Mouse (Mus musculus) adrenal gland (tissue): ENCODE measurements around the gene Per1.

Source experiments
- intact Hi-C: fragments of 180-260 bp; cut with DNase I; formaldehyde crosslinking; loops from one replicate; pipeline ENCODE4 v1.15.1; 2025

Gene Per1

DNA sequence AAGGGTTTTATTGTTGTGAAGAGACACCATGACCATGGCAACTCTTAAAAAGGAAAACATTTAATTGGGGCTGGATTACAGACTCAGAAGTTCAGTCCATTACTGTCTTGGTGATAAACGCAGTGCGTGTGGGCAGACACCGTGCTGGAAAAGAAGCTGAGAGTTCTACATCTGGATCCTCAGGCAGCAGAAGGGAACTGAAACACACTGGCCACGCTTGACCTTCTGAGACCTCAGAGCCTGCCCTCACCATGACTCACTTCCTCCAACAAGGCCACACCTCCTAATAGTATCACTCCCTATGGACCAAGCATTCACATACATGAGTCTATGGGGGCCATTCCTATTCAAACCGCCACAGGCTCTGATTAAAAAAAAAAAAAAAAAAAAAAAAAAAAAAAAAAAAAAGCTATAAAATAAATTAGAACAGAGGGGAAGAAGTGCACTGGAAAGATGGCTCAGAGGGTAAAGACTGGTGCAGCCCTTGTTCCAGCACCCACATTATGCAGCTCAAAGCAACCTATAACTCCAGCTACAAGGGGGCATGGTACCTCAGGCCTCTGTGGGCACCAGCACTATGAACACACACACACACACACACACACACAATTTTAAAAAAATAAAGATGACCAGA, 16.1 kb upstream of the Per1 start:
- intact Hi-C loops: no loop called here

DNA sequence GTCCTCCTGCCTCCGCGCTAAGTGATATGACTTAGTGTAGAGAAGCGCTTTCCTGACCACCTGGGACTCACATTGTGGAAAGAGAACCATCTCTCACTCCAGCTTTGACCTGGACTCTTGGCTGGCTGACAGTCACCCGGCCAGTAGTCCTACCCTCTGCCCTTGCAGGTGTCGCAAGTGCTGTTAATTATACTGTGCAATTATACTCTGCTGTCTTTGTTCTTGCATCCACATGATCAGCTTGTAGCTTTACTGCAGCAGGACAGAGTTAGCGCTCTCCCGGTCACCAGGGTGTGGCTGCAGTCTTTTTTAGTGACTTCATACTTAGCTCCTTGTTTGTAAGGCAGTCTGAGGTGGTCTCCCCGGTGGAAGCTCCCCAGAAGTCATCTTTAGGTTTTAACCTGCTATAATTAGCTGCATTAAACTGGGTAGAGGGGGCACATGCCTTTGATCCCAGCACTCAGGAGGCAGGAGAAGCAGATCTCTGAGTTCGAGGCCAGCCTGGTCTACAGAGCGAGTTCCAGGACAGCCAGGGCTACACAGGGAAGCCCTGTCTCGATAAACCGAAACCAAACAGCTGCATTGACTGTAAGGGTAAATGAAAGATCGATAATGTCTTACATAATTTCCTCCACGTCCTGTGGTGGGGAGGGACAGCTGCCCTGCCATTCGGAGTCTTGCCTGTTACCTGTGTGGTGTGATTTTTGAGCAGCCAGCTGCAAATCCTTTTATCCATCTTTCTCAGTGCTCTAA, 14.7 kb upstream of the Per1 start:
- intact Hi-C loops: no loop called here

DNA sequence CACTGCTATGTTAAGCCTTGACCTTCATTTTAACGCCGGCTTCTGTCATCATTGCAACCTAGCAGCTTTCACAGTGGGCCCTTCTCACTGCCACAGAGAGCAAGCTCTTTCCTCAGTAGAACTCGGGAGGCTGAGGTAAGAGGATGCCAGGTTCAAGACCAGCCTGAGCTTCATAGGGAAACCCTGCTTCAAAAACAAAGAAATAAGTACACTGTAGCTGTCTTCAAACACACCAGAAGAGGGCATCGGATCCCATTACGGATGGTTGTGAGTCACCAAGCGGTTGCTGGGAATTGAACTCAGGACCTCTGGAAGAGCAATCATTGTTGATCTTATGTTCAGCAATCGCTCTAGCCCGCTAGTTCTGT, 14.2 kb upstream of the Per1 start:
- intact Hi-C loops: no loop called here

DNA sequence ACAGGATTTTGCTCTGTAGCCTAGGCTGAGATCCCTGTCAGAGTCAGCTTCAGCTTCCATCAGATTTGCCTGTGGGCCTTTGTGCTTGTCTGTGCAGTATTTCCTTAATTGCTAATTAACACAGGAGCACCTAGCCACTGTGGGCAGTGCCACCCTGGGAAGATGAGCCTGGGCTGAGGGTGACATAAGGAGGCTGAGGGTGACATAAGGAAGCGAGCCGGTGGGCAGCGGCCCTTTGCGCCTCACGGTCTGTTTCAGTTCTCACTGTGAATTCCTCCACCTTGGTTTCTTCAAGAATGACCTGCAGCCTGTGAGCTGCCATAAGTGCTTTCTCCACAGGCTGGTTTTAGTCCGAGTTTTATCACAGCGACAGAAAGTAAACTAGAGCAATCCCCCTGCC, 13.4 kb upstream of the Per1 start:
- intact Hi-C loops: no loop called here

DNA sequence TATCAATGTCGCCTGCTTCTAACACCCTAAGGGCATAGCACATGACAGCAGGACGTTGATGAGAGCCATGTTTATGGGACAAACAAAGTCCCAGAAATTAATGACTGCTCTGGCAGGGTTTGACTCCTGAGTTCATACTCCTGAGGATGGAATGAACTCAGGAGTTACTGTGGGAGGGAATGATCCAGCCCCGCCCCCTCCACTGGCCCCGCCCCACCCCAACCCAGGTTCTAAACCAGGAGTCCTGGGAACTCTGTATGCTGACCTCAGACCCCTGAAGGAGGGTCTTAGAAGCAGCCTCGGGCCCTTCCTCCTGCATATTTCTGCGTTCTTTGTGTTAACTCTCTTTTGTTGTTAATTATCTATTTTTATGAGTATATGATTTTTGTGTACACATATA, 9.4 kb upstream of the Per1 start:
- intact Hi-C loops: no loop called here

DNA sequence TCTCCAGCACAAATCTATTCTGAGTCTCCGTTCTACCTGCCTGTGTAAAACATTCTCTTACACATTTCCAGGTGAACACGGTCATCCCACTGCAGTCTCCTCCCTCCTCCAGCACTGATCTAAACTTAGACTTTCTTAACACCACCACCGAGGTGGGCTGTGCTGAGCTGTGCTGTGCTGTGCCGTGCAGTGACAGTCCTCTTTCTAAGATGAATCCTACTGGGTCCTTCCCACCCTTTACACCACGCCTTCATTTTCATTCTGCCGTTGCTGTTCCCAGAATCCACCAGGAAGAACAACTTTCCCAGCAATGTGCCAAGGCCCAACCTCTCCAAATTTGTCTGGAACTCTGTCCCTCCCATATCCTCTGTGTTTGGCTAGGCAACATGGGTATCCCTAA, 8.6 kb upstream of the Per1 start:
- intact Hi-C loops: no loop called here

DNA sequence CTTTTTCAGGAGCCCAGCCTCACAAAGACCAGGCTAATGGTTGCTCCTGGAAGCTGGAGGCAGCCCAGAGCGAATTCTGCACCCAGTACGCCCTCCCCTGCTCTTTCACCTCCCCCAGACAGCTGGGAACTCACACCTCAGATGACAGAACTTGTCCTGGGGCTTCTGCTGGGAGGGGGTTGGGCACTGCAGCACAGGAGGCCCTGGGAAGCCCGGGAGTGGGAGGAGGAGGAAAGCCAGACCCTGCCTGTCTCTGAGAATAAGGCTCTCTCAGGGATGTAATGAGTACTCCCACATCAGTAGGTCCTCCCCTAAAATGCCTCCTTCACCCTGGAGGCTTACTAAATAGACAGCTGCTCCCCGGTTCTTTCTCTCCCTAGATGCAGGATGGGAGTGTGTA, 7.9 kb upstream of the Per1 start:
- intact Hi-C loops: no loop called here

DNA sequence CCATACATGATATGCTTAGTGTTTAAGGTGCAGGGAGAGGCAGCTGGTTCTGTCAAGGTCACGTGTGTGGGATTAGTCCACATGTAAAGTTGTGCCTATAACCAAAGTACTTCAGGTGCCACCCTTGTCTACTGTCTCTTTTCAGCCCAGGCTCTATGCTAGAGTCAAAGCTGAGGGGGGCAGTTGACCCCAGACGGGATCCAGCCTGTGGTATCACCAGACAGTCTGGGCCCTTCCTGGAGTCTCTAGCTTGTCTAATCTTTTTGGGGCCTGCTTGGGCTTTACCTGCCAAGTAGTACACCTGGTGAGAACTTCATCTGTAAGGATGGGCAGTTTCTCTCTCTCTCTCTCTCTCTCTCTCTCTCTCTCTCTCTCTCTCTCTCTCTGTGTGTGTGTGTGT, 7.4 kb upstream of the Per1 start:
- intact Hi-C loops: no loop called here

DNA sequence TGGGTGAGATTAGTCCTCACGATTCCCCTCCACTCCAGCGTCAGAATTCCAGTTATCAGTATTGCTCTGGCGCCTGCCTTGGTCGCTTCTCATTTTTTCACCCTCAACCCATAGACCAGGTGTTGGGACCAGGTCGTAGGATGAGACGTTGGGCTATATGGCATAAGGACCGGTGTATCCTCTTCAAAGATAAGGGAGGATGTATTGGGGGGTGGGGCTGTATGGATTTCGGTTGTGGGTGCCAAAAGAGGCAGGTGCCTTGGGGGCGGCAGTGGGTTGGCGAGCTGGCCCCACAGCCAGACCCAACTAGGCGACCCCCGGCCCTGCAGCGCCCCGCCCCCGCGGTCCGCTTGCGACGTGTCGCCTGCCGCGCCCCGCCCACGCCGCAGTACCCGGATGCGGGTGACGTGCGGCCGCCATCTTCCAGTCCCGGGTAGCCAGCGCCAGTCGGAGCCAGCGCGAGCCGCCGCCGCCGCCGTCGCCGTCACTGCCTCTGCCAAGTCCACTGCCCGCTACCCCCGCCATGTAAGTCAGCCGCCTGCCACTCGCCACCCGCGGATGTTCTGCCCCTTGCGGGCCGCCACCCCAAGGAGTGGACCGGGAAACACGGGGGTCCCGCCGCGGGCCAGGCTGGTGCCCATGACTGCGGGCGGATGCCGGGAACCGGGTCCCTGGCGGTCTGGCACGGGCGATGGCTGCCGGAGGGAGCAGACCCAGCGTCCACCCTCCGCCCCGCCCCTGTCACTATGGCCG, 6.7 kb upstream of the Per1 start, which contains the start of gene Vamp2:
Gene Vamp2, plus strand, starts transcription at position 388 of the 753 bp plus-strand sequence.
- intact Hi-C loops: no loop called here

DNA sequence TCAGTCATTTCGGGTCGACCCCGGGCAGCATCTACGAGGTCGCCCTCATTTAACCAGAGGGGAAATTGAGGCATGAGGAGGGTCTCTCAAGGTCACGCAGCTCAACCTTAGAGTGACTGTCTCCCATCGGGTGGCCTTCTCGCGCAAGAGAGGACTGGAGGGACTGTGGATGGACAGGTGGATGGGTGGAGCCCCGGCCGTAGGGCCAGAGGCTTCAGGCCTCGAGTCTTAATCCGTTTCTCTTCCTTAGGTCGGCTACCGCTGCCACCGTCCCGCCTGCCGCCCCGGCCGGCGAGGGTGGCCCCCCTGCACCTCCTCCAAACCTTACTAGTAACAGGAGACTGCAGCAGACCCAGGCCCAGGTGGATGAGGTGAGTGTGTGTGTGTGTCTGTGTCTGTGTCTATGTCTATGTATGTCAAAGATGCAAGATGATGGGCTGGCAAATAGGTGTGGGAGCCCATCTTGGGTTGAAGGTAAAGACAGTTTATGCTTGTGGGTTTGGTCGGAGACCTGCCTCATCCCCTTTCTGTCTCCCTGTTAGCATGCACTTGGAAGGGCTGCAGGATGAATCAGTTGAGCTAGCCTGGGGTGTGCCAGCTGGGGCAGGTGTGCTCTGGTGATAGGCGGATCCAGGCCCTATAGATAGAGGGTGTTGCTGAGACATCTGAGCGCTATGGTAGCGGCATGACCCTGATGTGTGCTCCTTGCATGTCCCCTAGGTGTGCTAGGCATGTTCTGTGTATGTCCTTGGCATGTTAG, 6.0 kb upstream of the Per1 start:
- intact Hi-C loops: no loop called here

DNA sequence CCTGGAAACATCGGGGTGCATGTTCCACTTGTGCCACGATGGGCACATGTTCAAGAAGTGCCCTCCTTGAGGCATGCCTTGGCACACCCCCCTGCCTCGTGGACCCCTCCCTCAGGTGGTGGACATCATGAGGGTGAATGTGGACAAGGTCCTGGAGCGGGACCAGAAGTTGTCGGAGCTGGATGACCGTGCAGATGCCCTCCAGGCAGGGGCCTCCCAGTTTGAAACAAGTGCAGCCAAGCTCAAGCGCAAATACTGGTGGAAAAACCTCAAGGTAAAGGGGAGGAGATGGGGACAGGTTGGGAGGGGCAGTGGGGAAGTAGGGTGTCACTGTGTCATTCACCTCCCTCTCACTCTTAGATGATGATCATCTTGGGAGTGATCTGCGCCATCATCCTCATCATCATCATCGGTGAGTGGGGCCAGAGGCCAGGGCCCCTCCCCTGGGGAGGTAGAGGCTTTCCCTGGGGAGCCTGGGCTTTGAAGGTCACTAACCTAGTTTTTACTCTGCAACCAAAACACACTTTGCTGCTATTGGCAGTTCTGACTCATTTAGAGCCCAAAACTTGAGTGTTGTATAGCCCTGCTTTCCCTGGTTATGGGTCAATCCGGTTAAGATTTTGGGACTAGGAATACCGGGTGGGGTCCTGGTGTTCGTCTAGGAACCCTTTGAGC, 5.3 kb upstream of the Per1 start:
- intact Hi-C loops: loop anchor here (10.0 kb wide), 1 partner anchor 325 kb away; the partner anchor contains the start of gene Kdm6b

DNA sequence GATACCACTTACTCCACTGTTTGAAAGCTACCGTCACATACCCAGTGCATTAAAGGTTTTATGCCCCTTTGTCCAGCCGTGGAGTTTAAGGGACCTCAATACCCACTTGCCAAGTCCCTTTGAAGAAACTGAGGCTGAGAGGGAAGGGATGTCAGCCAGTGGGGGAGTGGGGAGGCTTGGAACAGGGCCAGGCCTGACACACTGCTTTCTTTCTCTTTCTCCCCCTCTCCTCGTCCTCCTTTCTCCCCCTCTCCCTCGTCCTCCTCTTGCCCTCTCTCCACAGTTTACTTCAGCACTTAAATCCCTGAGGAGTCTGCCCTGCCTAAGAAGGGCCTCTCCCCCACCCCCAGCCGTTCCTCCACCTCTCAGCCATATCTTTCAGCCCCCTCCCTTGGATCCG, 4.7 kb upstream of the Per1 start:
- intact Hi-C loops: loop anchor here (10.0 kb wide), 1 partner anchor 324 kb away; the partner anchor contains the start of gene Kdm6b

DNA sequence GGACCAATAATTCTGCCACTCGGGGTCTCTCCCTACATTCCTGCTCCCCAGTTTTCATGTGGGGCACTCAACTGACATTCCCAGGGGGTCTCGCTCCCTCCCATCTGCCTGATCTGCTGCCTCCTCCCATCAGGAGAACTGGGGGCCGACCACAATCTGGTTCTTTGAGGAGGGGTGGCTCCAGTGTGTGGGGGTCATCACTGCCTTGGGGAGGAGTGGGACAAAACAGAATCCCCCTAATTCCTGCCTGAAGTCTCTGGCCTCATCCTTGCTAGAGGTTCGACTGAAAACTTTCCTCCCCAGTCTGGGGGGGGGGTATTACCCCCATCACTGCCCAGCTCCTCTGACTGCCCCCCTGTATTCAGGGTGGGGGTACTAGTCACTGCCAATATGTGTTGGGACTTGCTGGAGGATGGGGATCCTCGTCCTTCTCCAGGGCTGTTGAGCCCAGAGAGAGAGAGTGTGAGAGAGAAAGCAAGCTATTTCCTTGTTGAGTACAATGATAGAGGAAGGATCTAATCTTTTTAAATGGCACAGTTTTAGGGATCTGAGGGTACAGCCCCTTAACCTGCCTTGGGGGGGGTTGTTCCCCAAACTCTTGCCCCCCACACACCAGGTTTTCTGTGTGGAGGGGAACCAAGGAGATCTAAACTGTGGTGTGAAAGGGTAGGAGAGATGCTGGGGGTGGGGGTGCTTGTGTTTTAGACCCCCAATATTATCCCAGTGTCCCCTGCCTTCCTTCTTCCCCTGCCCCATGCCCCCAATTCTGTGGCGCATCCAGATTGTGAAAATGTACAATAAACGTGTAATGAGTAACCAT, 3.2 kb upstream of the Per1 start:
- intact Hi-C loops: loop anchor here (10.0 kb wide), 1 partner anchor 323 kb away; the partner anchor contains the start of gene Kdm6b

DNA sequence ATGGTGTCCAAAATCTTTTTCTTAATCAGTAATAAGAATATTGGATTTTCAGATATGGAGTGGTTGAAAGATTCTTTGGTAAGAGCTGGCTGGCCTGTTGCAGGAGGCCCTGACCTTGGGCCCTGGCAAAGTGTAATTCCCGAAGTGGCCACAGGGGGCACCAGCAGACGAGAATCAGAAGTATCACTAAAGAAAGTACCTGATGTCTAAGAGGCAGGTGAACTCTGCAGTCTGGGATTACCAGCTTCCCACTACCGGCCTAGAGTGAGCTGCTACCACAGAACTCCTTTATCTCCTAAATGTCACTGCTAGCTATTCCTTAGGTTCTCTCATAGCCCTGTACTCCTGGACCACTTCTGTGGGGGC, 2.6 kb upstream of the Per1 start:
- intact Hi-C loops: loop anchor here (10.0 kb wide), 1 partner anchor 322 kb away; the partner anchor contains the start of gene Kdm6b

DNA sequence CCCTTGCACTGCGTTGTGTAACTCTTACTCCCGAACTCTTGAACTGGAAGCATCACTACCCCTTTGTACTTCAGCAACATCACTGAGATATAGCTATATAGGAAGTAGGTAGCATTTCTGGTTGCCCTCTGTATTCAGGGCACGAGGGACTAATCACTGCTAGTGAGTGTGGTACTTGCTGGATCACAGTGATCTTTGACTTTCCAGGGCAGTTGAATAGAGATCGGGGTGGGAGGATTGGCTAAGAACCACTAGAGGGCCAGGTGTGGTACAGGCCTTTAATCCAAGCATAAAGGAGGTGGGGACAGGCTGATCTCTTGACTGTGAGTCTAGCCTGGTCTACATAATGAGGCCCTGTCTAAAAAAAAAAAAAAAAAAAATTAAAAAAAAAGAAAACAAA, 2.1 kb upstream of the Per1 start:
- intact Hi-C loops: loop anchor here (10.0 kb wide), 1 partner anchor 322 kb away; the partner anchor contains the start of gene Kdm6b

DNA sequence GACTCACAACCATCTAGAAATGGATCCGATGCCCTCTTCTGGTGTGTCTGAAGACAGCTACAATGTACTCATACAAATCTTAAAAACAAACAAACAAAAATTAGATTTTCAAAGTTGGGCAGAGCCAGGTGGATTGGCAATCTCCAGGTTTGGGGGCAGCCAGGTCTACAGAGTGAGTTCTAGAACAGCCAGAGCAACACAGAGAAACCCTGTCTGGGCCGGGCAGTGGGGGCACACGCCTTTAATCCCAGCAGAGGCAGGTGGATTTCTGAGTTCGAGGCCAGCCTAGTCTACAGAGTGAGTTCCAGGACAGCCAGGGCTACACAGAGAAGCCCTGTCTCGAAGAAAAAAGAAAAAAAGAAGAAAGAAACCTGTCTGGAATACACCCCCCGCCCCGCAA, 1.2 kb upstream of the Per1 start:
- intact Hi-C loops: loop anchor here (10.0 kb wide), 1 partner anchor 321 kb away; the partner anchor contains the start of gene Kdm6b

DNA sequence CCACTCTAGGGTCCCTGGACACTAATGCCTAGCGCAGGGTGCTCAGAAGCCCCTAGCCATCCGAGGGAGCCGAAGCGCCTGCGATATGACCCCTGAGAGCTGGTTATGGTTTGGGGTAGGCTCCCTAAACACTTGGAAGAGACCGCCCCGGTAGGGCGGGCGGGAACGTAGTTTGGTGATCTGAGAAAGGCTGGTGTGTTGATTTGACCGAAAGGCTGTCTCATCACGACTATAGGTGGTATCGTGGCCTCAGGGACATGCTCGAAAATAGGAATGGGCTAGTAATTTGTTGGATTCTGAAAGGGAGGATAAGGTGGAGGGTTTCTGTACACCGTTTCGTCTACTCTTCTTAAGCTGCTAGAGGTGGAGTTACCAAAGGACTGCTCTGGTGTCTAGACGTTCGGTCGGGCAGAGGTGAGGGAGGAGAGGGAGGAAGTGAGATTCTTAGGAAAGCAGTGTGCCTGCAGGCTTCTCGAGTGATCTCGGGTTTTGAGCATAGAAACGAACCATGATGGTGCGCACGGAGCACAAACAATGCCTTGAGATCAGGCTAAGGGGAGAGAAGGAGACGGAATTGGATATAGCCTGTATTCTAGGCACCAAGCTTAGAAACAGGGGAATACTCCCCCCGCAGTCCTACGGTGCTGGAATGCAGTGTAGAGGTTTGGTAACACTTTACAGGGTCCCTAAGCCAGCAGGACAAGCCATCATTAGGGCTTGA, 654 bp downstream of the Per1 start:
- intact Hi-C loops: loop anchor here (10.0 kb wide), 1 partner anchor 319 kb away; the partner anchor contains the start of gene Kdm6b

DNA sequence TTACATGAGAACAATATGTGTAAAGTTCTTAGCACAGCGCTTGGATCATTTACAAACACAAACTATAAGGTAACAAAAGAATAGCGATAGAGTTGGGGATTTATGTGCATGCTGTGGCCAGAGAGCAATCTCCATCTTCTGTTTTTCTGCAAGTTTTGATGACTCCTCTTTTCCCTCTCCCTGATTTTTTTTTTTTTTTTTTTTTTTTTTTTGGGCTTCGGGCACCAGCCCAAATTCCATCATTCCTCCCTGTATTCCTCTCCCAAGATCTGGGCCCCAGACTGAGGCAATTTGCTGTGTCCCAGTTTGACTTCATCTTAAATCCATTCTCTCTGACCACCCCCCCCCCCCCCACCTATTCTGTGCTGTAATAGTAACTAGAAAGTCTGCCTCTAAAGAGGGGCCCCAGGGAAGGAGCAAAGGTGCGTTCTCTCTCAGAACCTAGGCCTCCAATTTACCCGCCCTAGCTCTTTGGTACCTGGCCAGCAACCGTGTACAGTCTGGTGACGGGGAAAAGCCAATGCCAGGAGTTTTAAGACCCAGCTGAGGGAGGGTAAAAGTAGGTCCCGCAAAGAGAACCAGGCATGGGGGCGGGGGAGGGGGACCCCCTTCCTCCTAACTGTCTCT, 1.5 kb downstream of the Per1 start:
- intact Hi-C loops: loop anchor here (10.0 kb wide), 1 partner anchor 318 kb away; the partner anchor contains the start of gene Kdm6b
